Mouse (Mus musculus) heart, postnatal 4 days (tissue): ENCODE results near the gene Ltbp2. TPM values are rescaled to one million over a fixed set of nuclear protein-coding genes. Genes with fewer than 3 reads are reported as not detected.

Experiments used
- DNase-seq: peaks from one replicate; pipeline ENCODE4 v3.0.0; 2021
- total RNA-seq, 2 experiments: library from RNA; stranded (reverse); gene quantifications; 2 replicates each; pipeline ENCODE4 v1.2.3; 2021

Ltbp2 gene
- total RNA-seq, 2 experiments from 2014 or later, result 7.6 to 8.9 TPM

DNA sequence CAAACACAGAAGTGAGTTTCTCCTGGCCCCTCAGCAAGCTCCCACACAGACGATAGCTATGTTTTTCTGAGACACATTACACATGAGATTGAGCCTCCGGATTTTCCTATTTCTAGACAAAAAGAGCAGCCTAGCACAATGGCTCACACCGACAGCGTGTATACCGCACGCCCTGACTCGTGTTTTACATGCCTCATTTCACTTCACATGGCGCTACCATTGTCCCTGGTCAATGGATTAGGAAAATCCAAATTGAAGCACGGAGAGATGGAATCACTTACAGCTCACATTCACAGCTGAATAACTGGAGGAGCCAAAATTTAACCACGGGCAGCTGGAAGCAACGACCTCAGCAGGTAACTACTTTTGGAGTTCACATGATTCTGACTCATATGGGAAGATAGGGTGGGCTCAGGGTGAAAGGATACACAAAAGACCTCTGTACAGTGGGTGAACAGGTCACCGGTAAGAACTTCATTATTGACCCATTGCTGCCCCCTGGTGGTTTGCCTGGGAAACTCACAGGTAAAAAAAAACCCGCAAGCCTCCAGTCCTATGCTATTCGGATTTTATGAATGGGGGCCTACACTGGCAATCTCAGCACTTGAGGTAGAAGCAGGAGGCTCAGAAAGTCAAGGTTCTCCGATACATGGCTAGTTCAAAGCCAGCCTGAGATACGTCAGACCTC, 121.2 kb downstream of the Ltbp2 start:
- peak; percentile 82 for DNase-seq

DNA sequence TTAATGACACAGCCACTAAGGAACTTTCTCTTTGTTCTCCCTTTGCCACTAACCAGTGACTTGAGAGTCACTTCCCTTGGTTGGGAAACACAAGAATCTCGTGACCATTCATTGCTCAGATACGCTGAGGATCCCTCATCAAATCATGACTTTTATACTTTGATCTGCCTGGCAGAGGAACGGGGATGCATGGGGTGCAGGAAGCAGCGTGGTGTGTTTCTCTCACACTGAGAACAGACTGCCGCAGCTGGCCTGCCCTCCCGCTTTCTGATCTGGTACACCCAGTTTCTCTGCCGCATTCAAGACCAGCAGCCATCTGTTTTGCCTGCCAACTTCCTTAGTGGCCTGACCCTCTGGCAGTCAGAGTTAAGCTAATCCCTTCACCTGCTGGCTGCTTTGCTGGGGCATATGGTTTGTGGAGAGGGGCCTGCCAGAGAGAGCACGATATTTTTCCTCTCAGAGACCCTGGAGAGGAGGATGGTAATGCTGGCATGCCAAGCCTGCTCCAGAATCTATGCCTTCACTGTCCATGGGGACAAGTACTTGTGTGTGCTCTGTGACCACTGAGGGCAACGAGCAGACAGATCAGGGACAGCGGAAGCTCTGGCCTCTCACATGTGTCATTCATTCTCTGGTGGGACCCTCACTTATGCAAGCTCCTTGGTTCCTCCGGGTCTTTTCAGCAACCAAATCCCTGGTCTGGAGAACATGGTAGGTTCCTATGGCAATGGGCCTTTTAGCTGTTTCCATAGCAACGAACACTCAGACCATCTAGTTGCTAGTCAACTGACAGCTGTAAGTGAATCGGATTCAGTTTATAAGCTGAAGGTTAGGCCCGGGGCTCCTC, 124.0 kb downstream of the Ltbp2 start:
- DNase-seq, result no peak

DNA sequence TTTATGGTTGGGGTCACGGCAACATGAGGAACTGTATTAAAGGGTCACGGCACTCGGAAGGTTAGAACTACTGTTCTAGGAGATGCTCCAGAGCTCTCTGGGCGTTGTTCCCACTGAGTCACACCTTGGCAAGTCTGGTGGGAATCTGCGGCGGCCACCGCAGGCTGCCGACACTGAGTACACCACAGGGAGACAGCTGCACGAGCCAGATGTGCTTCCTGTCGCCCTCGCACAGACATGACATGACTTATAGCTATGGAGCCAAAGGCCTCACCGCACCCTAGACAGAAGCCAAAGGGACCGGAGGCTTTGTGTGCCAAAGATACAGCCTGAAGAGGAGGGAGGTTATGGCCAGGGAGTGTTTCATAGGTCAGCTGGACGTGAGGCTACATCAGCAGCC, 125.7 kb downstream of the Ltbp2 start:
- DNase-seq, result peak; percentile 76

DNA sequence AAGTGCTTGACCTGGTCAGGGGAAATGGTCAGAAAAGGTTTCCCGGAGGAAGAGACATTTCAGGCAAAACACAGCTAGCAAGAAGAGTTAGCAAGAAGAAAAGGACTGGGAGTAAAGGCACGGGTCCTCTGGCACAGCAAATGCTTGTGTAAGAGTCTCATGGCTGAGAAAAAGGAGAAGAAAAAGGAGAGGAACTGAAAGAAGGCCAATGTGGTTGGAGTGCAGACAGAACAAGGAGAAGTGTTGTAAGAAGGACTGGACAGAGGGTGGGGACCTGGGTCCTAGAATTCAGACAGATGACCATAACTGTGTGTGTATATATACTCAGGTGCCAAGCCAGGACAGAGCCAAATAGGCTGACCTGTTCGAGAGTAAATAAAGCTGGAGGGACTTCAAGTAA, 128.2 kb downstream of the Ltbp2 start:
- DNase-seq, result no peak

DNA sequence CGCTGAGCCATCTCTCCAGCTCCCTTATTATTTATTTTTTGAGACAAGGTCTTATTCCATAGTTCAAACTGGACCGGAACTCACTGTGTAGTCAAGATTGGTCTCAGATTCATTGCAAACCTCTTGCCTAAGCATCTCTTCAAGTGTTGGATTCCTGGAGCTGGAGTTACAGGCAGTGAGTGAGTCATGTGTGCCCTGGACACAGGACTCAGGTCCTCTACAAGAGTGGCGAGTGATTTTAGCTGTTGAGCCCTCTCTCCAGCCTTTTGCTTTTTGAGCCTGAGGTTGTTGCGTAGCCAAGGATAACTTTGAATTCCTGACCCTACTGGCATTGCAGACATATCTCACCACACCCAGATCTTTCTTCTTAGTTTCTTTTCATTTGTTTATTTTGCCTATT, 130.6 kb downstream of the Ltbp2 start:
- no peak for DNase-seq

DNA sequence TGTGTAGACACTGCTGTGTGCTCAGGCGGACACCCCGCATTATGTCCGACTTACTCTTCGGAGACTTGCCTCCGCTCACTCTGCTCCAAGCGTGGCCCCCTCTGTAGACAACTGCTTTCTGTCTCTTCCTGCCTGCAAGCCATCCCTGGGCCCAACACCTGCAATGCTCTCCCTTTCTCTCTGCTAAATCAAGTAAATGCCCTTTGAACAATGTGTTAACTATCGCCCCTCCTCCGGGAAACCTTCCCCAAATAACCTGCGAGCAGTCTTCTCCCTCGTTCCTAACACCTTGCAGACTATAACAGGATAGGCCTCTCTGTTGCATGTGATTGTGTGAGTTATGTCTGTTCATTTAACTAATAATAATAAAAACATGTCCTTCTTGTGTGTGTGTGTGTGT, 132.8 kb downstream of the Ltbp2 start:
- DNase-seq, result no peak

DNA sequence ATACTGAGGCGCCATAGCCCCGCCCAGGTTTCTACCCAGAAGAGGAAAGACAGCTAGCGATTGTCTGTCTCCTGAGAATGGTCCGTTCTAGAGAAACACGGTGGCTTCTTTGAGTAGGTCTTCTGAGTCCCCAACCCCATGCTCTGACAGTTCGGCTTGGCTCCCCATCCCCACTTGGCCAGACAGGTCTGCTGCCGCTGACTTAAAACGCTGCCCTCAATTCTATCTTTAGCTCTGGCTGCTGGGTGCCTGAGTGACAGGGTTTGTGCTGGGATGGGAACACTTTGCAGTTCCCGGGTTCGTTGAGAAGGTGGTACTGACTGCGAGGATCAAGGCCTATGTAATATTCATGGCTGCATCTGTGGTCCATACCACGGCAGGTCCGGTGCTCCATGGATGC, 143.0 kb downstream of the Ltbp2 start:
- DNase-seq, result no peak

Other genes starting within 250 kb of the Ltbp2 start
- gene Vrtn, start 235.5 kb downstream of the Ltbp2 start, total RNA-seq, result not detected
- not detected for gene Syndig1l, start 177.7 kb downstream of the Ltbp2 start, total RNA-seq
- 10 to 100 TPM; 42.6 to 45.3 TPM for gene Npc2, start 103.4 kb downstream of the Ltbp2 start, total RNA-seq
- 10 to 100 TPM; 72.9 to 75.3 TPM for gene Isca2, start 103.3 kb downstream of the Ltbp2 start, total RNA-seq
- gene Fcf1, start 94.4 kb upstream of the Ltbp2 start, total RNA-seq, result 10 to 100 TPM; 47.9 to 49.5 TPM
- gene Arel1, start 94.4 kb upstream of the Ltbp2 start, total RNA-seq, result 10 to 100 TPM; 38.5 to 40.1 TPM
- gene Ylpm1, start 119.8 kb upstream of the Ltbp2 start, total RNA-seq, result 10 to 100 TPM; 39.4 to 45.2 TPM
- gene Prox2, start 234.2 kb upstream of the Ltbp2 start, total RNA-seq, result 1 to 10 TPM; 2.3 to 2.6 TPM
- gene Dlst, start 234.3 kb upstream of the Ltbp2 start, total RNA-seq, result 100 to 1,000 TPM; 538 to 559 TPM